Mouse (Mus musculus) ES-E14 (cell line): ENCODE measurements around the gene Dennd1a. TPM values are rescaled to one million over a fixed set of nuclear protein-coding genes. Genes with fewer than 3 reads are reported as not detected.

Experiments used
- DNase-seq: peaks from one replicate; pipeline ENCODE4 v3.0.0-alpha.2; 2013; ENCODE audit warnings: low read depth, low spot score
- H3K27ac ChIP-seq: 2 replicates; pipeline ENCODE4 v1.5.1; 2012; ENCODE audit warnings: low read depth, mild to moderate bottlenecking, low read length, moderate library complexity, mixed read lengths; ENCODE audit not compliant: poor library complexity, insufficient read depth, severe bottlenecking
- H3K36me3 ChIP-seq: 2 replicates; pipeline ENCODE4 v1.6.1; 2012; ENCODE audit warnings: mild to moderate bottlenecking, low read length, moderate library complexity, mixed read lengths; ENCODE audit not compliant: control insufficient read depth, poor library complexity, insufficient read depth, severe bottlenecking
- H3K4me1 ChIP-seq, 2 experiments: fragments of 150-350 bp in 1 of 2; sonication (generic) in 1 of 2; 2 replicates each; pipeline ENCODE4 v1.6.1; 2012; ENCODE audit warnings: low read length in 2 of 2, mild to moderate bottlenecking in 1 of 2, mixed read lengths in 1 of 2; ENCODE audit not compliant: control insufficient read depth in 2 of 2, insufficient read depth in 2 of 2, poor library complexity in 1 of 2
- H3K4me3 ChIP-seq, 2 experiments: fragments of 150-350 bp in 1 of 2; sonication (generic) in 1 of 2; 2 replicates each; pipeline ENCODE4 v1.5.1; 2012; ENCODE audit warnings: low read length in 2 of 2, low read depth in 1 of 2, mild to moderate bottlenecking in 1 of 2, mixed read lengths in 1 of 2; ENCODE audit not compliant: insufficient read depth in 1 of 2, poor library complexity in 1 of 2, severe bottlenecking in 1 of 2
- H3K9ac ChIP-seq: 2 replicates; pipeline ENCODE4 v1.6.1; 2012; ENCODE audit warnings: low read depth, mild to moderate bottlenecking, low read length, mixed read lengths; ENCODE audit not compliant: poor library complexity, insufficient read depth, severe bottlenecking
- H3K9me3 ChIP-seq: fragments of 150-350 bp; sonication (generic); 2 replicates; pipeline ENCODE4 v1.6.1; 2012; ENCODE audit warnings: low read depth, mild to moderate bottlenecking, low read length; ENCODE audit not compliant: control insufficient read depth, insufficient read depth
- CHD2 ChIP-seq: IDR thresholded peaks from 2 replicates; pipeline ENCODE4 v1.6.1; 2014; ENCODE audit warnings: mild to moderate bottlenecking, low read depth, low read length, inconsistent platforms
- HCFC1 ChIP-seq: IDR thresholded peaks from 2 replicates; pipeline ENCODE4 v1.6.1; 2012; ENCODE audit warnings: low read length, inconsistent platforms, borderline replicate concordance; ENCODE audit not compliant: insufficient read depth
- MAFK ChIP-seq: IDR thresholded peaks from 2 replicates; pipeline ENCODE4 v1.6.1; 2014; ENCODE audit warnings: mild to moderate bottlenecking, low read depth, low read length, inconsistent platforms; ENCODE audit not compliant: insufficient read depth
- ZC3H11A ChIP-seq: IDR thresholded peaks from 2 replicates; pipeline ENCODE4 v1.6.1; 2012; ENCODE audit warnings: low read depth, mild to moderate bottlenecking, inconsistent platforms, low read length, borderline replicate concordance
- ZNF384 ChIP-seq: IDR thresholded peaks from 2 replicates; pipeline ENCODE4 v1.6.1; 2012; ENCODE audit warnings: low read depth, low read length, inconsistent platforms
- in situ Hi-C, 2 experiments: fragments of 600-800 bp; cut with MboI; formaldehyde crosslinking; loops; one replicate each; pipeline ENCODE4 v1.15.1; 2025; ENCODE audit warnings: low sequenced_read_pairs in 2 of 2, inconsistent platforms in 1 of 2; ENCODE audit not compliant: unreplicated experiment in 2 of 2
- total RNA-seq: library from RNA; depleted of rRNA; stranded (reverse); fragments of 300-350 nt; gene quantifications from 2 replicates; pipeline ENCODE4 v1.2.3, GENCODE M21; 2012

Dennd1a gene
- total RNA-seq, 1 experiment = 6.5 TPM

DNA sequence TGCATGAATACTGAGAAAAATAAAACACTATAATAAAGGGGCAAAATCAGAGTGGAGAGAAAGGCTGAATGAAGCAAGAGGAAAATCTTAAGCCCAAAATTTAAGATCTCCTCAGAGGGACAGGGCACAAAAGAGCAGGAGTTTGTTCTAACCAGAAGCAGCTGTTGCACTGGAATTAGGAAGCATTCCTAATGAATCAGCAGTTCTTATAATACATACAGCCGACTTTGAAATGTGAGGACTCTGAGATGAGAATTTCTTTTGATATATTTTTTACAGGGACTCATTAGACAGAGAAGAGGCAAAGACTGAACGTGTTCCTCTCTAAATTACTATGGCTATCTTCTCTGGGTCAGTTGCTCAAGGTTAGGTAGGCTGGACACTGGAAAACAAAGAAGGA, 212.7 kb downstream of the Dennd1a start:
- Histone ChIP-seq H3K36me3 (no peaks in the 10 kb centered on the region), H3K4me1 (no peaks in the 10 kb centered on the region), H3K9me3 (no peaks in the 10 kb centered on the region), H3K27ac (no peak overlapping the region), H3K4me3 (no peak overlapping the region), H3K9ac (no peak overlapping the region)
- in situ Hi-C loops = no loop called here
- TF ChIP-seq HCFC1 (no peak), CHD2 (no peak), MAFK (no peak), ZC3H11A (no peak), ZNF384 (no peak)
- no peak for DNase-seq

DNA sequence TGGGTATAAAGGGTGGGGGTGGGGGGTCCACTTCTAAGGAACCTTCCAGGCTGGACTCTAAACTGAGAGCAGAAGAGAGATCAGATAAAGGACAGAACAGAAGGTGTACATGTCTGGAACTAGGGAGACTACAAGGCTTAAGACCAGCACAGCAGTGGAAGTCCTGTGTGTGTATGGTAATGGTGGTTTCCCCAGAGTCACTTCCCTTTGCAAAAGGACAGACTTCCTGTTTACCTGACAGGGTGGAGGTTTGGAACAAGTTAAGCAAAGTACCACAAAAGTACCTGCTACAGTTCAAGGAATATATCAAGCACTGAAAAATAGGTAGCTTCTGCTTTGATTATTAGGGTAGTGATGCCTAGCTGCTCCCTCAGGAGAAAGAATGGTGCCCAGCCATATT, 215.1 kb downstream of the Dennd1a start:
- Histone ChIP-seq H3K4me1 (no peaks in the 10 kb centered on the region), H3K9ac (no peak overlapping the region), H3K4me3 (no peak overlapping the region), H3K9me3 (no peaks in the 10 kb centered on the region), H3K36me3 (no peaks in the 10 kb centered on the region), H3K27ac (no peak overlapping the region)
- DNase-seq = no peak
- TF ChIP-seq HCFC1 (no peak), CHD2 (no peak), ZC3H11A (no peak), ZNF384 (no peak), MAFK (no peak)
- in situ Hi-C loops = no loop called here

DNA sequence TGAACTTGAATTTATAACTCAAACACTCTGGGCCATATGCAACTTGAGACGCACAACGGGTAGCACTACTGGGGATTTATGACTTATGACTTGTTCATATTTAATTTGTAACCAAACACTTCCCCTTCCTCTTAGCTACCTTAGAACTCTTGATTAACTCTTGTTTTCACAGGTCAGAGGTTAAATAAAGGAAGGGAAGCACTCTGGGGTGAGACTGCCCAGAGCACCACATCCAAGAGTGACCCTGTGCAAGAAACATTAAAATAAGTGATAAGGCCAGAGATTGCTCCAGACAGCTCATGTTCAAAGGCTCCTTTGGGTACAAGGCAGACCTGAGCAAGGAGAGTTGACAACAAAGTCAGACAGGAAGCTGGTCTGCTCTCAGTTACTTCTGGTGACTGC, 219.0 kb downstream of the Dennd1a start:
- H3K9me3 ChIP-seq = no peaks in the 10 kb centered on the region
- no peak overlapping the region for H3K9ac ChIP-seq
- no peaks in the 10 kb centered on the region for H3K4me1 ChIP-seq
- in situ Hi-C loops = no loop called here
- no peaks in the 10 kb centered on the region for H3K36me3 ChIP-seq
- no peak for TF ChIP-seq ZC3H11A
- H3K4me3 ChIP-seq = no peak overlapping the region
- H3K27ac ChIP-seq = no peak overlapping the region
- DNase-seq = no peak

DNA sequence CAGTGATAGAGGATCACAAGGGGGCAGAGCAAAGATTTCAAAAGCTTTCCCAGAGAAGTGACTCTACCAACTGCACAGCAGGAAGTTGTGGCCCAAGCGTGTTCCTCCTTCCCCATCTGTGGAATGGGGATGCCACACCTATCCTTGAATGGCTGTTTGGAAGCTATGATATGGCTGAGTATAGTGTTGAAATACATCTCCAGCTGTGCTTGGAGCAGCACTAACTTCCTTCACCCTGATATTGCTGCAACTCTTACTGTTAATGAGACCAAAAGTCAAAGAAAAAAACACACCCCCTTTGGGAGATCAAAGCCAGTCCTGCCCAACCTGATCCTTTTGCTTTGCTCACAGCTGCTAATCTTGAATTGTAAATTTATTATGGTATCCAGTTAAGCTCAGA, 221.3 kb downstream of the Dennd1a start:
- Histone ChIP-seq H3K9me3 (no peaks in the 10 kb centered on the region), H3K4me1 (no peaks in the 10 kb centered on the region), H3K9ac (no peak overlapping the region), H3K4me3 (no peak overlapping the region), H3K36me3 (no peaks in the 10 kb centered on the region), H3K27ac (no peak overlapping the region)
- no peak for DNase-seq
- TF ChIP-seq HCFC1 (no peak), MAFK (no peak), ZNF384 (no peak), CHD2 (no peak), ZC3H11A (no peak)
- in situ Hi-C loops = no loop called here

DNA sequence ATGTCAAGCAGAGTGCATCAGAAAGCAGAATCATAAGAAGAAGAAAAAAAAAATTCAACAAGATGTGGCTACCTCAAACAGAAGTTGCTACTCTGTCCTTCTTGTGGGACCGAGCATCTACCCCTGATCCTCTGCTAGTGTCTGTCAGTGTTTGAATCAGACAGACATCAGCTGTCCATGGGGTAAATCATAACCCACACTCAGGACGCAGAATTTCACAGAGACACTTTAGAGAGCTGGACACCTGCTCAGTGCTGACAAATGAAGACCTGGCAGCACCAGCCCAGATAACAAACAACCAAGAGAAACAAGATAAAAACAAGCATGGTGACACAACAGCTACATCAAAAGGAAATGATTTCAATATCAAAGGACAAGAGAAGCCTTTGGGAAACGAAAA, 222.9 kb downstream of the Dennd1a start:
- no peak overlapping the region for H3K9ac ChIP-seq
- no peaks in the 10 kb centered on the region for H3K36me3 ChIP-seq
- no peak overlapping the region for H3K27ac ChIP-seq
- no peak for DNase-seq
- no peaks in the 10 kb centered on the region for H3K9me3 ChIP-seq
- H3K4me1 ChIP-seq = no peaks in the 10 kb centered on the region
- H3K4me3 ChIP-seq = no peak overlapping the region
- TF ChIP-seq HCFC1 (no peak), CHD2 (no peak), ZNF384 (no peak), MAFK (no peak), ZC3H11A (no peak)
- in situ Hi-C loops = no loop called here
